Mouse (Mus musculus) activated CD4-positive, CD25-positive, alpha-beta regulatory T cell, adult 4 months (primary cell): ENCODE measurements around the gene Unkl. TPM values are rescaled to one million over a fixed set of nuclear protein-coding genes. Genes with fewer than 3 reads are reported as not detected.

ENCODE experiments used
- ATAC-seq: one replicate; pipeline ENCODE4 v1.8.0; 2017
- polyA plus RNA-seq, 2 experiments: library from polyadenylated mRNA; unstranded; fragments of 100-300 nt; shearing (Covaris generic); gene quantifications; one replicate each; pipeline ENCODE4 v1.2.1; 2017

The Unkl gene
- polyA plus RNA-seq, 2 experiments from 2014 or later, result 14.4 to 20.2 TPM

GRCm38 (mm10) chr17:25257804-25258261 lies 69.6 kb downstream of the Unkl start:
- peak; percentile 60 for ATAC-seq

- ATAC-seq, result no peak
Measured at GRCm38 (mm10) chr17:25264453-25264852, 76.3 kb downstream of the Unkl start.

GRCm38 (mm10) chr17:25270795-25271335 lies 82.7 kb downstream of the Unkl start:
- ATAC-seq, result no peak

- no peak for ATAC-seq
Measured at GRCm38 (mm10) chr17:25272326-25272725, 84.1 kb downstream of the Unkl start.

GRCm38 (mm10) chr17:25272951-25273705 lies 84.9 kb downstream of the Unkl start:
- ATAC-seq, result peak; percentile 78

- ATAC-seq, result peak; percentile 61
Measured at GRCm38 (mm10) chr17:25273706-25274501, 85.7 kb downstream of the Unkl start.

- no peak for ATAC-seq
Measured at GRCm38 (mm10) chr17:25274571-25275346, 86.6 kb downstream of the Unkl start, which contains the start of gene Ube2i. Gene Ube2i, minus strand, starts transcription at chr17:25274622.

- no peak for ATAC-seq
Measured at GRCm38 (mm10) chr17:25275833-25276232, 87.6 kb downstream of the Unkl start.

GRCm38 (mm10) chr17:25282133-25282532 lies 93.9 kb downstream of the Unkl start:
- ATAC-seq, result no peak

Other genes with a start within 250 kb of the Unkl start
- gene Jpt2, start 227.7 kb upstream of the Unkl start, polyA plus RNA-seq, result 10 to 100 TPM; 27.9 to 35.8 TPM
- gene Cramp1l, start 172.6 kb upstream of the Unkl start, polyA plus RNA-seq, result 10 to 100 TPM; 12.6 to 17.1 TPM
- 10 to 100 TPM; 14.5 TPM for gene Ift140, start 172.3 kb upstream of the Unkl start, polyA plus RNA-seq
- under 1 TPM in 1 of 2 experiments, not detected in 1; 0.63 TPM for gene Tmem204, start 104.8 kb upstream of the Unkl start, polyA plus RNA-seq
- gene Telo2, start 72.4 kb upstream of the Unkl start, polyA plus RNA-seq, result 10 to 100 TPM; 16.8 to 18.7 TPM
- gene Ptx4, start 67.6 kb upstream of the Unkl start, polyA plus RNA-seq, result not detected
- gene Clcn7, start 55.0 kb upstream of the Unkl start, polyA plus RNA-seq, result 10 to 100 TPM; 15.4 to 16.8 TPM
- not detected for gene Ccdc154, start 25.9 kb upstream of the Unkl start, polyA plus RNA-seq
- not detected for gene Gm38655, start 12.9 kb upstream of the Unkl start, polyA plus RNA-seq
- 10 to 100 TPM; 13.1 to 14.3 TPM for gene BC003965, start 3.8 kb upstream of the Unkl start, polyA plus RNA-seq
- gene Gnptg, start 51.7 kb downstream of the Unkl start, polyA plus RNA-seq, result 10 to 100 TPM; 44.3 to 57.7 TPM
- gene Tsr3, start 51.8 kb downstream of the Unkl start, polyA plus RNA-seq, result 10 to 100 TPM; 27.7 to 32.1 TPM
- 1 to 10 TPM; 1.4 to 8.5 TPM for gene Baiap3, start 68.0 kb downstream of the Unkl start, polyA plus RNA-seq
- 100 to 1,000 TPM; 368 to 405 TPM for gene Ube2i, start 86.2 kb downstream of the Unkl start, polyA plus RNA-seq
- not detected for gene Prss34, start 110.0 kb downstream of the Unkl start, polyA plus RNA-seq
- not detected for gene Prss28, start 120.2 kb downstream of the Unkl start, polyA plus RNA-seq
- gene Prss29, start 130.3 kb downstream of the Unkl start, polyA plus RNA-seq, result not detected
- not detected for gene Tpsab1, start 157.2 kb downstream of the Unkl start, polyA plus RNA-seq
- not detected for gene Tpsb2, start 177.9 kb downstream of the Unkl start, polyA plus RNA-seq
- not detected for gene Tpsg1, start 180.9 kb downstream of the Unkl start, polyA plus RNA-seq
- gene Cacna1h, start 245.4 kb downstream of the Unkl start, polyA plus RNA-seq, result not detected